Mouse (Mus musculus) lung, embryonic 15.5 days (tissue): ENCODE measurements around the gene Tnk2. TPM values are rescaled to one million over a fixed set of nuclear protein-coding genes. Genes with fewer than 3 reads are reported as not detected.
"Not testable (repeated sequence)": the region's sequence is repeated elsewhere in the genome, so short reads cannot be mapped to it uniquely, and the experiment has no call there.

Experiments
- ATAC-seq: fragments of 200-750 bp; cut with Nextera tagmentation; 2 replicates; pipeline ENCODE4 v1.8.0; 2017; ENCODE audit warnings: moderate number of reproducible peaks, borderline replicate concordance; ENCODE audit not compliant: low FRiP score, low TSS enrichment; ENCODE audit errors: extremely low read depth
- H3K27ac ChIP-seq: fragments of 300-500 bp; sonication (generic); 2 replicates; pipeline ENCODE4 v1.5.1; 2015; ENCODE audit warnings: moderate library complexity, mild to moderate bottlenecking, inconsistent platforms
- H3K27me3 ChIP-seq: fragments of 300-500 bp; sonication (generic); 2 replicates; pipeline ENCODE4 v1.6.1; 2015; ENCODE audit warnings: inconsistent platforms
- H3K36me3 ChIP-seq: fragments of 300-500 bp; sonication (generic); 2 replicates; pipeline ENCODE4 v1.6.1; 2015; ENCODE audit warnings: inconsistent platforms
- H3K4me1 ChIP-seq: fragments of 300-500 bp; sonication (generic); 2 replicates; pipeline ENCODE4 v1.6.1; 2015; ENCODE audit warnings: inconsistent platforms
- H3K4me2 ChIP-seq: fragments of 300-500 bp; sonication (generic); 2 replicates; pipeline ENCODE4 v1.6.1; 2015; ENCODE audit warnings: inconsistent platforms, mild to moderate bottlenecking, moderate library complexity
- H3K4me3 ChIP-seq: fragments of 300-500 bp; sonication (generic); 2 replicates; pipeline ENCODE4 v1.5.1; 2015; ENCODE audit warnings: mild to moderate bottlenecking, inconsistent platforms
- H3K9ac ChIP-seq: fragments of 300-500 bp; sonication (generic); 2 replicates; pipeline ENCODE4 v1.6.1; 2015; ENCODE audit warnings: inconsistent platforms
- H3K9me3 ChIP-seq: fragments of 300-500 bp; sonication (generic); 2 replicates; pipeline ENCODE4 v1.6.1; 2016; ENCODE audit warnings: inconsistent platforms
- WGBS: fragments of 180-500 bp; shearing (Covaris S2); methylation state at CpG from one replicate; pipeline ENCODE4 v1.1.7; 2015; 5-methylcytosine and 5-hydroxymethylcytosine counted together
- polyA plus RNA-seq: library from polyadenylated mRNA; unstranded; fragments of >200 nt; fragmentation: Nextera tagmentation; extraction: Ambion mirVana; gene quantifications from 2 replicates; pipeline ENCODE4 v1.2.1, GENCODE M21; 2015

Gene Tnk2
- polyA plus RNA-seq, 1 experiment from 2014 or later, result 17.2 TPM

DNA sequence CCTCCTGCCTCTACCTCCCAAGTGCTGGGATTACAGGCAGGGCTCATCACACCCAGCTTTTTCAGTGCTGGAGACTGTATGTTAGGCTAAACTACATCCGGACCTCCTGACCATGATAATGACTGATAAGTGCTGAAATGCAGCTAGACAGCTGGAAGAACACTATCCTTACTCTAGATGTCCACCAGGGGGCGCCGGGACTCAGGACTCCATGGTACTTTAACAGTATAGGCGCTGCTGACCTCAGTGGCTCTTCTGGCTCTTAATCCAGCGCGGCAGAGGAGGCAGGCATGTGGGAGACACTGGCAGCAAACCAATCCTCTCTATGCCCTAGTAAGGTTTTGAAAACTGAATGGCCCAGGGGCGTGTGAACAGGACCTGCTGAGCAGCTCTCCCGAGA is 5.2 kb upstream of the Tnk2 start:
- no peak overlapping the region for H3K27ac ChIP-seq
- no peak overlapping the region for H3K4me3 ChIP-seq
- H3K27me3 ChIP-seq, result no peaks in the 10 kb centered on the region
- no peaks in the 10 kb centered on the region for H3K36me3 ChIP-seq
- ATAC-seq, result peak; percentile 79
- H3K4me2 ChIP-seq, result no peak overlapping the region
- no peak overlapping the region for H3K9ac ChIP-seq
- H3K9me3 ChIP-seq, result no peaks in the 10 kb centered on the region
- H3K4me1 ChIP-seq, result peaks cover 8% of the 10 kb centered on the region; the same call in 1 of the 2 replicates
- WGBS, result 10% methylated on average over 8 of the region's 8 CpGs

DNA sequence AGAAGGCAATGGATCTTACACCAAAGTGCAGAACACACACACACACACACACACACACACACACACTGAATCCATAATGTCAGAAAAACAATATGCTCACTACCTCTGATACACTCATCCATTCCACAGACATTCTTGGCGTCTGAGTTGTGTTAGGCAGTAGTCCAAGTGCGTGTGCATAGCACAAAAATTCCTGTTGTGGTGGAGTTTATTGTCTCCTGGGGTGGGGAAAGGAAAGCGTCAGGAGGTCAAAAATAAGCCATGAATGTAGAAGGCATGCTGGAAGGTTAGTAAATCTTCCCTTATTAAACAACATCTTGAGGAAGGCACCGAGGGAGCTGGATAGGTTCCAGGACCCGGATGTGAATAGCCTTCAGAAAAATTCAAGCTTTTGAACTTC is 3.6 kb upstream of the Tnk2 start:
- Histone ChIP-seq H3K4me3 (no peak overlapping the region), H3K4me2 (no peak overlapping the region), H3K4me1 (peaks cover 14% of the 10 kb centered on the region), H3K36me3 (no peaks in the 10 kb centered on the region), H3K9ac (no peak overlapping the region), H3K27ac (no peak overlapping the region), H3K9me3 (no peaks in the 10 kb centered on the region), H3K27me3 (no peaks in the 10 kb centered on the region)
- ATAC-seq, result no peak
- 33% methylated on average over 5 of the region's 5 CpGs for WGBS

DNA sequence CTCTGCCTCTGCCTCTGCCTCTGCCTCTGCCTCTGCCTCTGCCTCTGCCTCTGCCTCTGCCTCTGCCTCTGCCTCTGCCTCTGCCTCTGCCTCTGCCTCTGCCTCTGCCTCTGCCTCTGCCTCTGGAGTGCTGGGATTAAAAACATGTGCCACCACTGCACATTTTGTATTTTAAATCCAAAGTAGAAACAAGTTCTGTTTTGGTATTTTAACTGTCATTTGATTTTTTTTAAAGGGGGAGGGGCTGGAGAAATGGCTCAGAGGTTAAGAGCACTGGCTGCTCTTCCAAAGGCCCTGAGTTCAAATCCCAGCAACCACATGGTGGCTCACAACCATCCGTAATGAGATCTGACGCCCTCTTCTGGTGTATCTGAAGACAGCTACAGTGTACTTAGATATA is 3.0 kb upstream of the Tnk2 start:
- ATAC-seq, H3K27ac ChIP-seq, H3K4me3 ChIP-seq, H3K4me2 ChIP-seq, H3K27me3 ChIP-seq, H3K9ac ChIP-seq, H3K36me3 ChIP-seq, H3K9me3 ChIP-seq: not testable (repeated sequence)
- WGBS, result 63% methylated on average over 2 of the region's 2 CpGs
- peaks cover 20% of the 10 kb centered on the region for H3K4me1 ChIP-seq

DNA sequence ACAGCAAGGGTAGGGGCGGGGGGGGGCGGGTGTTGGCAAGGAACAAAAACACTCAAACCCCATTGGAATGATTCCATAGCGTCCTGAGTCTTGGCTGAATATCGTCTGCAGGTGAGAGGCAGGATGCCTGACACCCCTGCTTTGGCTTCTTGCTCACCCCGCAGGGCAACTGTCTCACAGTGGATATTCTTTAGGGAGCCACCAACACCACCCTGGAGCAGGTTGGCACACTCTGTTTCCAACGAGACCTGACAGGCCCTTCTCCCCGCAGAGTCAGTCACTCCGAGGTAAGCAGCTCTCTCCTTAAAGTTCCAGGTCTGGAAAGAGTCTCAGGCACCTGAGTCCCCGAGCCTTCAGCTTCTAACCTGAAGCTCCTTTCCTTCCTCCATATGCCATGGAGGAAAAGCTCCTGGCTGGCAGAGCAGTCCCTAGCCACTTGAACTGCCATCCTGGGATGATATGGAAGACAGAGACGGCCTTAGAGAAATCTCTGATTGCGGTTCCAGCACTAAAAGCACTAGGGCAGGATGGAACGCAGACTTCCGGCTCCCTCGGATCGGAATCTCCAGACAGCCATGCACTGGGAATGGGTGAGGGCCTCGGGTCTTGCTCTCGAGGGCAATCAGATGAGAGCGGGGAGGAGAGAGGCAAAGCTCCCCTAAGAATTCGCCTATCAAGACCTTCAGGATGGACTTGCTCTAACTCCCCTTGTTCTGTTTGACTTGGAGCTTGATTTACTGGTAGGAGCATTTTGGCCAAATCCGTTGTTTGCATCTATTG is 2.0 kb upstream of the Tnk2 start:
- peaks cover 28% of the 10 kb centered on the region for H3K4me1 ChIP-seq
- ATAC-seq, result no peak
- H3K9ac ChIP-seq, result no peak overlapping the region
- no peak overlapping the region for H3K4me3 ChIP-seq
- no peaks in the 10 kb centered on the region for H3K36me3 ChIP-seq
- 0 out of 2 replicates have a peak overlapping the region, but pooled peaks have one; percentile 5 for H3K27ac ChIP-seq
- H3K4me2 ChIP-seq, result no peak overlapping the region
- no peaks in the 10 kb centered on the region for H3K9me3 ChIP-seq
- WGBS, result 60% methylated on average over 20 of the region's 20 CpGs
- H3K27me3 ChIP-seq, result no peaks in the 10 kb centered on the region

DNA sequence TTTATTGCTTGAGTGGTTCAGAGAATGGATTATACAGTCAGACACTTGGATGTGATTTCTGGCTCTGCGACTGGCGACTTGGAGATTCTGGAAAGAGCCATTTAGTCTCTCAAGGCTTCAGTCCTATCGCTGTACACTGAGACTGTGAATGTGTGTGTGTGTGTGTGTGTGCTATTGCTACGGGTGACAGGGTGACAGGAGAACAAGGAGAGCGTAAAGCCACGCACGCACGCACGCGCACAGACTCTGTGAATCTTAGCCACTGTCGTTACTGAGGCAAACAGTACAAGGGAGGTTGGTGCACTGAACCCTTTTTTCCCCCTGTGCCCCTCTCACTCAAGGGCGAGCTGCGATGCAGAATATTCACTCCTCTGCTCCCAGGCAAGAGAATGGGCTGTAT is 1.4 kb upstream of the Tnk2 start:
- Histone ChIP-seq H3K36me3 (no peaks in the 10 kb centered on the region), H3K4me3 (no peak overlapping the region), H3K27me3 (no peaks in the 10 kb centered on the region), H3K4me2 (no peak overlapping the region), H3K4me1 (peaks cover 34% of the 10 kb centered on the region), H3K9ac (no peak overlapping the region), H3K9me3 (no peaks in the 10 kb centered on the region), H3K27ac (no peak overlapping the region)
- WGBS, result 50% methylated on average over 13 of the region's 13 CpGs
- ATAC-seq, result no peak

DNA sequence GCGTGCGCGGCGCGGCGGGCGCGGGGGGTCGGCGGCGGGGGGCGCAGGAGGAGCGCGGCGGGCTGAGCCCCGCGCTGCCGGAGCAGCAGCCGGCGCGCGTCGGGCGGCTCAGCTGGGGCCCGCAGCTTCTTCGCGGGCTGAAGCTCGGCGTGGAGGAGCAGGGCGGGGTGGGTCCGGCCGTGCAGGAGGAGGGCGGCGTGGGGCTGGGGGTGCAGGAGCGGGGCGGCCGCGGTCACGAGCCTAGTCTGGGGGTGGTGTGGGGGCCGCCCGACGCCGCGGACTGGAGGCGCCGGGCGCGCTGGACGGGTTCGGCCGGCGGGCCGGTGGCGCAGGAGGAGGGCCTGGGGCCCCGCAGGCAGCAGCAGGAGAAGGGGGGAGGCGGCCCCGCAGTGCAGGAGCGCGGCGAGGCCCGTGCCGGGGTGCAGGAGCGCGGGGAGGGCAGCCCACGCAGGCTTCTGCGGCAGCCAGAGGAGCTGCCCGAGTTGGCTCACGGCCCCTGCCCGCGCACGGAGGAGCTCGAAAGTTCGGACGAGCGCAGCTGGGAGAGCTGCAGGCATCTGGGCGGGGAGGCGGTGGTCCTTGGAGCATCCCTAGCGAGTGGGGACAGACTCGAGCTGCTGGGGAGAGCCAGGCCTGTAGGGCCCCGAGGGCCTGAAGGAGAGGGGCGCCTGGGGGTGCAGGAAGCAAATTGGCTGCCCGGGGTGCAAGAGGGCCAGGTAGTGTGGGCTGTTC is 561 bp downstream of the Tnk2 start:
- ATAC-seq, result peak; percentile 77
- Histone ChIP-seq H3K27me3 (no peaks in the 10 kb centered on the region), H3K27ac (peak overlapping the region; percentile 83), H3K4me3 (peak overlapping the region; percentile 89), H3K9ac (peak overlapping the region; percentile 93), H3K4me2 (peak overlapping the region; percentile 96), H3K9me3 (no peaks in the 10 kb centered on the region), H3K4me1 (peaks cover 39% of the 10 kb centered on the region), H3K36me3 (no peaks in the 10 kb centered on the region)
- under 1% methylated on average over 70 of the region's 82 CpGs for whole genome bisulfite sequencing

DNA sequence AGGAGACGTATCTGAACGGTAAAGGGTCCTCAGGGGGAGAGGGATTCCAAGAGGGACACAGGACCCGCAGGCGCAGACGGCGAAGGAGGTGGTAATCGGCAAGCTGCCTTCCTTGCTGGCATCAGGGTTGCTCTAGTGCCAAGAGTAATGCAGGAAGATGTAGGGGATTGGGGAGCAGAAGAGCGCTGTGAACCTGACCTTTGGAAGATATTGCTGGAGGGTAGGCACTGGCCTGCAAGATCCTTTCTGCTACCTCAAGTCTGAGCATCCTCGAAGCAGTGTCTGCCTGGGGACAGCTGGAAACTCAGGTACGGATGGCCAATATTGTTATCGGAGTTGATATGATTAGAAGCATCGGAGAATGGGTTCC is 1.1 kb downstream of the Tnk2 start:
- no peaks in the 10 kb centered on the region for H3K36me3 ChIP-seq
- H3K27me3 ChIP-seq, result no peaks in the 10 kb centered on the region
- no peak for ATAC-seq
- H3K9me3 ChIP-seq, result no peaks in the 10 kb centered on the region
- peak overlapping the region; percentile 83; the same call in 1 of the 2 replicates for H3K27ac ChIP-seq
- H3K4me3 ChIP-seq, result peak overlapping the region; percentile 89
- H3K4me1 ChIP-seq, result peaks cover 41% of the 10 kb centered on the region
- 9% methylated on average over 12 of the region's 12 CpGs for WGBS
- H3K4me2 ChIP-seq, result peak overlapping the region; percentile 96
- peak overlapping the region; percentile 93 for H3K9ac ChIP-seq

DNA sequence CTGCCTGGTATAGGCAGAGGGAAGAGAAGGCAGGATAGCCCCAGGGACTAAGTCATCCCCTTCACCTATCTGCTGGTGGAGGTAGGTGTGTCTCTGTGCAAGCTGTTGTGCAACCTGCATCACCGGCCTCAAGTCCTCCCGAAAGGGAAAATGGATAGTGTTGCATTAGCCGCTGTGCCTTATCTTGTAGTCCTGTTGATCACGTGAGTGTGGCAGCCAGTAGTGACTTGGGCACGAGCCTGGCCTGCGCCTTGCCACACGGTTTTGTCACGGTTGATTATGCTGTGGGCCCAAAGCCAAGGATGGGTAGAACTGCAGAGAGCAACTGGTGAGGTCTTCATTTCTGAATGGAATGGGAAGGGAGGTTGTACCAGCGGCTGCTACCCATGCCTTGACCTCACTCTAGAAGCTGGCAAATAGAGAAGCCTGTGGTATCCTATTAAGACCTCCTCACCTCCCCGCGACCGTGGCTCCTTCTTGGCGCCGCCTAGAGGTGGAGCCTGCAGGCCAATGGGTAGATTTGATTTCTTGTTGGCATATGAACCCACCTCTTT is 1.8 kb downstream of the Tnk2 start:
- Histone ChIP-seq H3K27me3 (no peaks in the 10 kb centered on the region), H3K4me1 (peaks cover 41% of the 10 kb centered on the region), H3K27ac (peak overlapping the region; percentile 83; the same call in 1 of the 2 replicates), H3K4me2 (peak overlapping the region; percentile 96), H3K36me3 (no peaks in the 10 kb centered on the region), H3K9me3 (no peaks in the 10 kb centered on the region), H3K4me3 (peak overlapping the region; percentile 89), H3K9ac (peak overlapping the region; percentile 93; the same call in 1 of the 2 replicates)
- peak; percentile 43; the same call in 1 of the 2 replicates for ATAC-seq
- WGBS, result 11% methylated on average over 14 of the region's 14 CpGs

DNA sequence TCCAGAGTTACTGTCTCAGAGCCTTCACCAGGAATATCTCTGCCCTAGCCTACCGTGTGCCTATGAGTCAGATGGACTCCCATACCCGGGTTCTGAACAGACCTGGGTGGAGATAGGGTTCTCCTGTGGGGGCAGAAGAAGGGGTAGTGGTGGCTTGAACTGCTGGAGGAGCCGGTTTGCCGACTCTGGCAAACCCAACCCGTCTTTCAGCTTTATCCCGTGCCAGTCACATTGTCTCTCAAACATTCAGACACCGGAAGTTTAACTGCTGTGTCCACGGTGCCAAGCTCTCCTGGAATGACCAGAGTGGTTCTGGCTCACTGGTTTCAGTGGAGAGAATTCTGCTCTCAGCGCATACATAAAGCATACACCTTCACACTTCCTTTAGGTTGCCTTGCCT is 2.3 kb downstream of the Tnk2 start:
- H3K27me3 ChIP-seq, result no peaks in the 10 kb centered on the region
- no peak for ATAC-seq
- no peaks in the 10 kb centered on the region for H3K9me3 ChIP-seq
- H3K4me3 ChIP-seq, result peak overlapping the region; percentile 89
- H3K36me3 ChIP-seq, result no peaks in the 10 kb centered on the region
- peak overlapping the region; percentile 93; the same call in 1 of the 2 replicates for H3K9ac ChIP-seq
- peaks cover 41% of the 10 kb centered on the region for H3K4me1 ChIP-seq
- H3K4me2 ChIP-seq, result peak overlapping the region; percentile 96
- WGBS, result 62% methylated on average over 9 of the region's 9 CpGs
- H3K27ac ChIP-seq, result peak overlapping the region; percentile 83; the same call in 1 of the 2 replicates

DNA sequence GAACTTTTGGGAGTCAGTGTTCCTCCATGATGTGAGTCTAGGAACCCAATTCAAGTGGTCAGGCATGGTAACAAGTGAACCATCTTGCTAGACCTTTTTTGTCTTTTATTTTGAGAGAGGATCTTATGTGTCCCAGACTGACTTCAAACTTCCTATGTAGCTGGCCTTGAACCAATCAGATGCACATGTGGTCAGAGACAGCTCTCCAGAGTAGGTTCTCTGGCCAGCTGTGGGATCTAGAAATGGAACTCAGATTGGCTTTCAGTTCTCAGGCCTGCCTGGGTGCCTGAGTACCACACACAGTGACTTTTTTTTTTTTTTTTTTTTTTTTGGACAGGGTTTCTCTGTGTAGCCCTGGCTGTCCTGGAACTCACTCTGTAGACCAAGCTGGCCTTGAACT is 4.0 kb downstream of the Tnk2 start:
- no peak overlapping the region for H3K27ac ChIP-seq
- ATAC-seq, result no peak
- no peaks in the 10 kb centered on the region for H3K36me3 ChIP-seq
- H3K4me2 ChIP-seq, result no peak overlapping the region
- no peaks in the 10 kb centered on the region for H3K27me3 ChIP-seq
- no peak overlapping the region for H3K9ac ChIP-seq
- peaks cover 33% of the 10 kb centered on the region for H3K4me1 ChIP-seq
- H3K9me3 ChIP-seq, result no peaks in the 10 kb centered on the region
- no peak overlapping the region for H3K4me3 ChIP-seq

DNA sequence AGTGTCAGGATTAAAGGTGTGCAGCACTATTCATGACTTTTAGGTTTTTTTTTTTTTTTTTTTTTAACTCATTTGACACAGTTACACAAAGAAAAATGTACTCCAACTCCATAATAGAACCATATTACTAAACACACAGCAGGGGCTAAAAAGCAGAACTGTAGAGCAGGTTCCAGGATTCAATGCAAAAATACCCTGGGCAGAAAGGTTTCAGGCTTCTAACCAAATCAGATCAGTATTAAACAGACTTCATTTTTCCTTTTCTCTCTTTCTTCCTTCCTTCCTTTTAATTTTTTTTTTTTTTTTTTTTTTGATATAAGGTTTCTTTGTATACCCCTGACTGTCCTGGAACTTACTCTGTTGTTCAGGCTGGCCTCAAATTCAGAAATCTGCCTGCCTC is 6.8 kb downstream of the Tnk2 start:
- no peak overlapping the region for H3K4me3 ChIP-seq
- H3K27ac ChIP-seq, result peak overlapping the region; percentile 66; the same call in 1 of the 2 replicates
- H3K9me3 ChIP-seq, result no peaks in the 10 kb centered on the region
- H3K36me3 ChIP-seq, result no peaks in the 10 kb centered on the region
- no peak overlapping the region for H3K9ac ChIP-seq
- no peak overlapping the region for H3K4me2 ChIP-seq
- peaks cover 32% of the 10 kb centered on the region for H3K4me1 ChIP-seq
- no peaks in the 10 kb centered on the region for H3K27me3 ChIP-seq
- ATAC-seq, result no peak
